Mouse (Mus musculus) forebrain, embryonic 13.5 days (tissue): ENCODE measurements around the gene Usp12. TPM values are rescaled to one million over a fixed set of nuclear protein-coding genes. Genes with fewer than 3 reads are reported as not detected.

Source experiments
- ATAC-seq: fragments of 200-750 bp; cut with Nextera tagmentation; 2 replicates; pipeline ENCODE4 v1.8.0; 2017
- H3K27ac ChIP-seq: fragments of 300-500 bp; sonication (generic); 2 replicates; pipeline ENCODE4 v1.5.1; 2015; ENCODE audit warnings: inconsistent platforms, mild to moderate bottlenecking, moderate library complexity
- H3K27me3 ChIP-seq: fragments of 300-500 bp; sonication (generic); 2 replicates; pipeline ENCODE4 v1.6.1; 2015; ENCODE audit warnings: mild to moderate bottlenecking, inconsistent platforms
- H3K36me3 ChIP-seq: fragments of 300-500 bp; sonication (generic); 2 replicates; pipeline ENCODE4 v1.6.1; 2015; ENCODE audit warnings: mild to moderate bottlenecking, inconsistent platforms; ENCODE audit not compliant: poor library complexity, severe bottlenecking
- H3K4me1 ChIP-seq: fragments of 300-500 bp; sonication (generic); 2 replicates; pipeline ENCODE4 v1.6.1; 2015; ENCODE audit warnings: inconsistent platforms
- H3K4me2 ChIP-seq: fragments of 300-500 bp; sonication (generic); 2 replicates; pipeline ENCODE4 v1.6.1; 2015; ENCODE audit warnings: inconsistent platforms, mild to moderate bottlenecking, moderate library complexity
- H3K4me3 ChIP-seq: fragments of 300-500 bp; sonication (generic); 2 replicates; pipeline ENCODE4 v1.5.1; 2015; ENCODE audit warnings: mild to moderate bottlenecking, inconsistent platforms
- H3K9ac ChIP-seq: fragments of 300-500 bp; sonication (generic); 2 replicates; pipeline ENCODE4 v1.6.1; 2015; ENCODE audit warnings: mild to moderate bottlenecking, inconsistent platforms
- H3K9me3 ChIP-seq: fragments of 300-500 bp; sonication (generic); replicated peaks from 2 replicates; pipeline ENCODE4 v1.6.1; 2016; ENCODE audit warnings: inconsistent platforms
- WGBS: fragments of 180-500 bp; shearing (Covaris S2); methylation state at CpG from one replicate; pipeline ENCODE4 v1.1.7; 2015; 5-methylcytosine and 5-hydroxymethylcytosine counted together
- polyA plus RNA-seq: library from polyadenylated mRNA; unstranded; fragments of >200 nt; fragmentation: Nextera tagmentation; extraction: Ambion mirVana; gene quantifications from 2 replicates; pipeline ENCODE4 v1.2.1, GENCODE M21; 2015

Gene Usp12
- polyA plus RNA-seq, 1 experiment from 2014 or later = 11.0 TPM

DNA sequence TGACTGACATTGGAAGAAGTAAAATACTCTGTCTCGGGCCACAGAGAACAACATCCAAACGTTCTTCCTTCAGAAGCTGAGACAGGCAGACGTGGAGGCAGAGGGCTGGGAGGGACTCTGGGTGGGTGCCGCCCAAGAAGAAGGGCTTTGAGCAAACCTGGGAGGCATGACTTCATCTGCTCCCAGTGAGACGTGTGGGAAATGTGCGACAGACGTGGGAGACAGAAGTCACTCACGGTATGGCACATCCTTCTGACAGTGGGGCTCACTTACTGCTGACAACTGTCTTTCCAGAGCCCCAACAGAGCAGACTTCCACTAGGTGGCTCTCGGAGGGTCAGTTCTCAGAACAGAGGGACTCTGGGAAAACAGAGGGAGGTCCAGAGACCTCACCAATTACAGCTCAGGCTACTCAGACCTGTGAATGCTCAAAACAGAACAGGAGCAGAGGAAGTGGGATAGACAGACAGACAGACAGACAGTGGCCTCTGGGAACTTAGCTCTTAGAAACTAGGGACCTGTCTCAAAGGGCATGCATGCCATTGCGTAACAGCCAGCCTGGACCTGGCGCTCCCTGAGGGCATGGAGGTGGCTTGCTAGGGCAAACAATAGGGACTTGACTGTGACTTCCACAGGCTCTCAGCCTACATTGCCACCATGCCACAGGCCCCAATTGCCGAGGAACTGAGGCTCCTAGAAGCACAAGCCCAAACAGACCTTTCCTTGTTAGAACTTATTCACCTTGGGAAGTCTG lies 60.7 kb downstream of the Usp12 start:
- no peaks in the 10 kb centered on the region for H3K27me3 ChIP-seq
- H3K4me2 ChIP-seq = no peak overlapping the region
- peaks cover 37% of the 10 kb centered on the region for H3K36me3 ChIP-seq
- no peaks in the 10 kb centered on the region for H3K9me3 ChIP-seq
- no peak overlapping the region for H3K4me3 ChIP-seq
- no peak overlapping the region for H3K9ac ChIP-seq
- 77% methylated on average over 12 of the region's 12 CpGs for WGBS
- no peaks in the 10 kb centered on the region for H3K4me1 ChIP-seq
- no peak for ATAC-seq
- H3K27ac ChIP-seq = no peak overlapping the region

- Histone ChIP-seq H3K9me3 (no peaks in the 10 kb centered on the region), H3K4me3 (no peak overlapping the region), H3K27me3 (no peaks in the 10 kb centered on the region), H3K4me2 (no peak overlapping the region), H3K4me1 (no peaks in the 10 kb centered on the region), H3K9ac (no peak overlapping the region), H3K36me3 (peaks cover 32% of the 10 kb centered on the region), H3K27ac (no peak overlapping the region)
- no peak for ATAC-seq
- WGBS = 81% methylated on average over 7 of the region's 7 CpGs
Observed at GRCm38 (mm10) chr5:146733372-146733771, 61.4 kb downstream of the Usp12 start.

- no peaks in the 10 kb centered on the region for H3K27me3 ChIP-seq
- ATAC-seq = peak; percentile 19; the same call in 1 of the 2 replicates
- H3K4me1 ChIP-seq = 0 out of 2 replicates have a peak, but pooled peaks cover 4% of the 10 kb centered on the region
- H3K27ac ChIP-seq = no peak overlapping the region
- H3K4me2 ChIP-seq = no peak overlapping the region
- H3K9me3 ChIP-seq = peaks cover 4% of the 10 kb centered on the region; the same call in 1 of the 2 replicates
- no peak overlapping the region for H3K9ac ChIP-seq
- no peaks in the 10 kb centered on the region for H3K36me3 ChIP-seq
- 77% methylated on average over 4 of the region's 4 CpGs for WGBS
- no peak overlapping the region for H3K4me3 ChIP-seq
Observed at GRCm38 (mm10) chr5:146727006-146727405, 67.8 kb downstream of the Usp12 start.

GRCm38 (mm10) chr5:146724956-146725355 lies 69.8 kb downstream of the Usp12 start:
- no peak overlapping the region for H3K4me2 ChIP-seq
- no peaks in the 10 kb centered on the region for H3K27me3 ChIP-seq
- no peaks in the 10 kb centered on the region for H3K36me3 ChIP-seq
- ATAC-seq = no peak
- H3K27ac ChIP-seq = no peak overlapping the region
- 0 out of 2 replicates have a peak, but pooled peaks cover 4% of the 10 kb centered on the region for H3K4me1 ChIP-seq
- WGBS = 73% methylated on average over 3 of the region's 3 CpGs
- H3K9me3 ChIP-seq = peaks cover 4% of the 10 kb centered on the region; the same call in 1 of the 2 replicates
- H3K9ac ChIP-seq = no peak overlapping the region
- no peak overlapping the region for H3K4me3 ChIP-seq

GRCm38 (mm10) chr5:146723452-146723851 lies 71.4 kb downstream of the Usp12 start:
- no peak for ATAC-seq
- Histone ChIP-seq H3K27me3 (no peaks in the 10 kb centered on the region), H3K36me3 (no peaks in the 10 kb centered on the region), H3K27ac (no peak overlapping the region), H3K4me1 (0 out of 2 replicates have a peak, but pooled peaks cover 4% of the 10 kb centered on the region), H3K9ac (no peak overlapping the region), H3K4me2 (no peak overlapping the region), H3K9me3 (peaks cover 4% of the 10 kb centered on the region; the same call in 1 of the 2 replicates), H3K4me3 (no peak overlapping the region)
- 92% methylated on average over 5 of the region's 5 CpGs for WGBS

- no peak overlapping the region for H3K4me3 ChIP-seq
- H3K4me1 ChIP-seq = 0 out of 2 replicates have a peak, but pooled peaks cover 4% of the 10 kb centered on the region
- 0 out of 2 replicates have a peak overlapping the region, but pooled peaks have one; percentile 25 for H3K27ac ChIP-seq
- H3K9me3 ChIP-seq = peaks cover 4% of the 10 kb centered on the region; the same call in 1 of the 2 replicates
- no peaks in the 10 kb centered on the region for H3K36me3 ChIP-seq
- no peaks in the 10 kb centered on the region for H3K27me3 ChIP-seq
- WGBS = 69% methylated on average over 14 of the region's 14 CpGs
- H3K4me2 ChIP-seq = no peak overlapping the region
- 0 out of 2 replicates have a peak, but pooled peaks have one; percentile 45 for ATAC-seq
- H3K9ac ChIP-seq = no peak overlapping the region
Observed at GRCm38 (mm10) chr5:146722226-146722625, 72.6 kb downstream of the Usp12 start.

- Histone ChIP-seq H3K9ac (no peak overlapping the region), H3K4me3 (no peak overlapping the region), H3K9me3 (peaks cover 4% of the 10 kb centered on the region; the same call in 1 of the 2 replicates), H3K36me3 (no peaks in the 10 kb centered on the region), H3K27ac (no peak overlapping the region), H3K4me2 (no peak overlapping the region), H3K4me1 (0 out of 2 replicates have a peak, but pooled peaks cover 4% of the 10 kb centered on the region), H3K27me3 (no peaks in the 10 kb centered on the region)
- WGBS = 83% methylated on average over 27 of the region's 27 CpGs
- ATAC-seq = no peak
Observed at GRCm38 (mm10) chr5:146719584-146720356, 75.0 kb downstream of the Usp12 start.

GRCm38 (mm10) chr5:146713836-146714235 lies 81.0 kb downstream of the Usp12 start:
- no peak for ATAC-seq
- H3K4me1 ChIP-seq = peaks cover 14% of the 10 kb centered on the region
- H3K4me2 ChIP-seq = no peak overlapping the region
- no peak overlapping the region for H3K9ac ChIP-seq
- H3K36me3 ChIP-seq = no peaks in the 10 kb centered on the region
- H3K9me3 ChIP-seq = 0 out of 2 replicates have a peak, but pooled peaks cover 4% of the 10 kb centered on the region
- H3K4me3 ChIP-seq = no peak overlapping the region
- no peak overlapping the region for H3K27ac ChIP-seq
- WGBS = 91% methylated on average over 12 of the region's 12 CpGs
- no peaks in the 10 kb centered on the region for H3K27me3 ChIP-seq

GRCm38 (mm10) chr5:146713088-146713487 lies 81.7 kb downstream of the Usp12 start:
- peak; percentile 39; the same call in 1 of the 2 replicates for ATAC-seq
- 0 out of 2 replicates have a peak overlapping the region, but pooled peaks have one; percentile 12 for H3K9ac ChIP-seq

DNA sequence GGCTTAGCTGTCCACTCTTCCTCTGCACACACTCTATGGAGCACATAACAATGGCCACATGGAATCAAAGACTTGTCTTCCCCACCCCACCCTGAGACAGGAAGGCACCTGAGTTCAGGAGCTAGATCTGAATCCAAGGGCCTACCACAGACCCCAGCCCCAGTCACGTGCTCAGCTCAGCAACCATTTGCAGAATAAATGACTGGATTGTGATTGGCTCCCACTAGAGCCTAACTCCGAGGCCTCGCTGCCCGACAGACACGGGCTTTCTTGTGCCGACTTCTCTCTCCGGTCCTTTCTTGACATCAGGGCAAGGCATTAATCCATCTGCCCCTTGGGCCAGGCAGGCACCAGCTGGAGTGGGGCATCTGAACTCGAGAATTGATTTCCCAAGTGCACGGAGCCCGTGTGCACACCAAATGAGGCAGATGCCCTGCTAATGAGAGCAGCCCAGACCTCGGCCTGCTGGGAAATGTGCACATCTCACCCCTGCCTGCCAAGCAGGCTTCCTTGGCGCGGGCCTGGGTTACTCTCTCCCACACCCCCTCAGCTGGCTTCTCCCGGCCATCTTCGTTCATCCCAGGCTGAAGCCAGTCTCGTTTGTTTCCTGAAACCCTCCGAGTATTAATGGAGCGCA lies 82.4 kb downstream of the Usp12 start:
- Histone ChIP-seq H3K27me3 (no peaks in the 10 kb centered on the region), H3K4me1 (peaks cover 14% of the 10 kb centered on the region), H3K36me3 (no peaks in the 10 kb centered on the region), H3K9ac (0 out of 2 replicates have a peak overlapping the region, but pooled peaks have one; percentile 12), H3K27ac (peak overlapping the region; percentile 80), H3K4me3 (no peak overlapping the region), H3K9me3 (0 out of 2 replicates have a peak, but pooled peaks cover 4% of the 10 kb centered on the region), H3K4me2 (no peak overlapping the region; the same call in 1 of the 2 replicates)
- peak; percentile 78 for ATAC-seq
- WGBS = 59% methylated on average over 18 of the region's 18 CpGs

More at GRCm38 (mm10) chr5:146713088-146713487, 81.7 kb downstream of the Usp12 start:
- peaks cover 14% of the 10 kb centered on the region for H3K4me1 ChIP-seq
- 0 out of 2 replicates have a peak, but pooled peaks cover 4% of the 10 kb centered on the region for H3K9me3 ChIP-seq
- WGBS = 38% methylated on average over 10 of the region's 10 CpGs
- H3K27me3 ChIP-seq = no peaks in the 10 kb centered on the region
- peak overlapping the region; percentile 80 for H3K27ac ChIP-seq
- no peaks in the 10 kb centered on the region for H3K36me3 ChIP-seq
- H3K4me3 ChIP-seq = no peak overlapping the region
- no peak overlapping the region for H3K4me2 ChIP-seq

DNA sequence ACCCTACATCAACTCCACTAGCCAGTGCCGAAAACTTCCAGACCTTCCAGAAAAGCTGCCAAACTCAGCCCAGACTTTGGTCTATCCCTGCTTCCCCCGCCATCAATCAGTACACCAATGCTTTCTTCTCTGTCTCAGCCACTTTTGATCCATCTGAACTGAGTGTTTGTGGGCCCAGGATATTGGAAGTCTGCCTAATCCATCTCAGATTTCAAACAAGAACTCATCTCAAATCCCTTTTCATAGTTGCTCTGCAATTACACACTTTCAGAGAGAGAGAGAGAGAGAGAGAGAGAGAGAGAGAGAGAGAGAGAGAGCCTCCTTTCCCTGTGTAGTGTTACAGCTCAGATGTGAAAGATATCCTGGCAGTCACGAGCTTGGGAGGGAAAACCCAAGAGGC lies 85.4 kb downstream of the Usp12 start:
- Histone ChIP-seq H3K27ac (no peak overlapping the region), H3K4me3 (no peak overlapping the region), H3K4me1 (peaks cover 14% of the 10 kb centered on the region), H3K27me3 (no peaks in the 10 kb centered on the region), H3K9me3 (0 out of 2 replicates have a peak, but pooled peaks cover 4% of the 10 kb centered on the region), H3K9ac (no peak overlapping the region), H3K4me2 (no peak overlapping the region), H3K36me3 (no peaks in the 10 kb centered on the region)
- WGBS = 53% methylated on average over 3 of the region's 3 CpGs
- no peak for ATAC-seq
